Mouse (Mus musculus): ENCODE measurements at regions not wholly inside any gene's neighbourhood (a gene's known extent, or its start where the extent isn't known, plus 50 kb on each side); places are given as distances from the start of the nearest gene placed in this dataset.

DNA sequence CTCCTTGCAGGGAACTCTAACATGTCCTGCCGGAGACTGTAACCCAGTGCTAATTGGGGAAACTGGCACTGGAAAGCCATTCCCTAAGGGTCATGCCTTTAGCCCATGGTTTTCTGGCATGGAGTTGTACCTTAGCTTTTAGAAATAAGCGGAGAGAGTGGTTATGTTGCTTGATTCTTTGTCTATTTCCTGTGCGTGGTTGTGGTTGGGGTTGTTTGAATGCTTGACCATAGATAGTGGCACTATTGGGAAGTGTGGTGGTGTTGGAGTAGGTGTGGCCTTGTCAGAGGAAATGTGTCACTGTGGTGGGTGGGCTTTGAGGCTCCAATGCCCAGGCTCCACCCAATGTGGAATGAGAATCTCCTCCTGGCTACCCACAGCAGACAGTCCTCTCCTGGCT, 289.2 kb upstream of the Chd6 start:
- H3K36me3 ChIP-seq = no peaks in the 10 kb centered on the region
- H3K4me3 ChIP-seq (replicated peaks) = no peak overlapping the region
- H3K9me3 ChIP-seq (replicated peaks) = no peaks in the 10 kb centered on the region
- H3K4me2 ChIP-seq (replicated peaks) = no peak overlapping the region
- H3K27ac ChIP-seq (replicated peaks) = no peak overlapping the region
- WGBS = 86% methylated on average over 3 of the region's 3 CpGs
- ATAC-seq (ENCODE audit: insufficient number of reproducible peaks, low FRiP score, low TSS enrichment, low read depth) = no peak
- no peaks in the 10 kb centered on the region for H3K4me1 ChIP-seq
- H3K27me3 ChIP-seq = no peaks in the 10 kb centered on the region
- H3K9ac ChIP-seq = no peak overlapping the region

DNA sequence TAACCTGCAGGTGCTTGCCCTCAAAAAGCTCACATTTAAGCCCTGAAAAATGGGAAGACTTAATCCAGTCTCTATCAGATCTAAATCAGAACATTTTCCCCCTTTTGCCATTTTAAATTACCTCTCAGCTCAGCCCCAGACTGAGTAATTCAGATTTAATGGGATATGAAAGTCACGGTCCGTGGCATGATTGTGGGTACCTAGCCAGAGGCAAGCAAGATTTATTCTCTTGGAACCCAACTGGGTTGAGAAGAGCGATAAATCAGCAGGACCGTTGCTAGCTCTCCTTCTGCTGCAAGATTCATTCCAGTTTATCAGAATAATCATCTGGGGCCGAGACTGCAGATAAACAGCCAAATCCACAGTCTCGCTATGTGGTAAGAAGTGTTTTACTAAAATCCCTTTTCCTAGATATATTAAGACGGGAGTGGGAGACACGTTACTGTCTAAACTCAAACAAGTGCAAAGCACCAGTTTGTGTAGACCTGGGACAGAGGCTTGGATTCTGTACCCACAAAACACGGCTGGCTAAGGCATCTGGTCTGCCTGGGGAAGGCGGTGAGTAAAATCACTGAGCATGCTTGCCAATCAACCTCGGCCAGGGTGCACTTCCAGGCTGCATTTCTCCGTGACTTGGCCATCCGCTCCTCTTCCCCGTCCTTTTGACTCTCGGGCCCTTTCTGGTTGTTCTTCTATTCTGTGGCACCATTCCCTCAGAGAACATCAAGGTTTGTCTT, 282.2 kb upstream of the Chd6 start:
- Histone ChIP-seq H3K27ac (replicated peaks) (no peak overlapping the region), H3K36me3 (no peaks in the 10 kb centered on the region), H3K4me3 (replicated peaks) (no peak overlapping the region), H3K9ac (no peak overlapping the region), H3K9me3 (replicated peaks) (no peaks in the 10 kb centered on the region), H3K4me2 (replicated peaks) (no peak overlapping the region), H3K4me1 (no peaks in the 10 kb centered on the region), H3K27me3 (no peaks in the 10 kb centered on the region)
- 63% methylated on average over 15 of the region's 15 CpGs for WGBS
- ATAC-seq (ENCODE audit: insufficient number of reproducible peaks, low FRiP score, low TSS enrichment, low read depth) = no peak

DNA sequence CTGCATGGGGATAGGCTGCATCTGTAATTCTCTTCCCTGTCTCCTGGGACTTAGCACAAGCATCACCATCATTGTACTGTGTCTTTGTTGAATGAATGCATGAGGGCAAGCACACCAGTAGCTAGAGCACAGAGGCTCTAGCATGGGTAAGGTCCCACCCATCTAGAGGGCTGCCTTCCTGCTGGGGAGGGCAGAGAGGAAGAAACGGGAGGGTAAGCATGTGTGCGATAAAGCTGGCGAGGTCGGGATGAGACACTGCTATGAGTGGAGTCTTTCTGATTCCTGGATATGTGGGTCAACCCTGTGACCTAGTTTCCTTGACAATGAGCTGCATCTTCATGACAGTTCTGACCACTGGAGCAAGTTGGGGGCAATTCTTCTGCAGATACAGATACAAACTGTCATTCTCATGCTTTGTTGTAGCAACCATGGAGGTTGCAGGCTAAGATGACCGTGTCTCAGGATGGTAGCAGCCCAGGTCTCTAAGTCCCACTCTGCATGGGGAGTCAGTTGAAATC, 280.5 kb upstream of the Chd6 start:
- H3K27ac ChIP-seq (replicated peaks) = no peak overlapping the region
- H3K4me3 ChIP-seq (replicated peaks) = no peak overlapping the region
- no peaks in the 10 kb centered on the region for H3K36me3 ChIP-seq
- H3K27me3 ChIP-seq = no peaks in the 10 kb centered on the region
- ATAC-seq (ENCODE audit: insufficient number of reproducible peaks, low FRiP score, low TSS enrichment, low read depth) = no peak
- H3K9me3 ChIP-seq (replicated peaks) = no peaks in the 10 kb centered on the region
- no peaks in the 10 kb centered on the region for H3K4me1 ChIP-seq
- 69% methylated on average over 5 of the region's 5 CpGs for whole genome bisulfite sequencing
- H3K4me2 ChIP-seq (replicated peaks) = no peak overlapping the region
- no peak overlapping the region for H3K9ac ChIP-seq

DNA sequence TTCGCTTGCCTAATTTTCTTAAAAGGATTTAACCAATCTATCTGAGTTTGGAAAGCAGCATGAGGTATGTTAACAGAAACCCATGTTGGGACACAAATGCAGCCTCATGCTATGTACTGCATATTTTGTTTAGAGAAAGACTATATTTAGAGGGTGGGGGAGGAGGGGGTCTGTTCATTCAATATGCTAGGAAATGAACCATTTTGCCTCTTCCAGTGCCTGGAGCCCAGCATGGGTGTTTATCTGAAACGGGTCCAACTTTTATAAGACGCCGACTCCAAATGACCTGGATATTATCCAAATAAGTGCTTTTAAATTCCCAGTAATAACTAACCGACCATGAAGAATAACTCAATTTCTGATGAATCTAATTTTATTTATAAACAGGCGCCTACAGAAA, 278.2 kb upstream of the Chd6 start:
- WGBS = 59% methylated on average over 6 of the region's 6 CpGs
- Histone ChIP-seq H3K9me3 (replicated peaks) (no peaks in the 10 kb centered on the region), H3K27me3 (no peaks in the 10 kb centered on the region), H3K4me3 (replicated peaks) (no peak overlapping the region), H3K36me3 (no peaks in the 10 kb centered on the region), H3K27ac (replicated peaks) (no peak overlapping the region), H3K9ac (no peak overlapping the region), H3K4me2 (replicated peaks) (no peak overlapping the region), H3K4me1 (no peaks in the 10 kb centered on the region)
- ATAC-seq (ENCODE audit: insufficient number of reproducible peaks, low FRiP score, low TSS enrichment, low read depth) = no peak

DNA sequence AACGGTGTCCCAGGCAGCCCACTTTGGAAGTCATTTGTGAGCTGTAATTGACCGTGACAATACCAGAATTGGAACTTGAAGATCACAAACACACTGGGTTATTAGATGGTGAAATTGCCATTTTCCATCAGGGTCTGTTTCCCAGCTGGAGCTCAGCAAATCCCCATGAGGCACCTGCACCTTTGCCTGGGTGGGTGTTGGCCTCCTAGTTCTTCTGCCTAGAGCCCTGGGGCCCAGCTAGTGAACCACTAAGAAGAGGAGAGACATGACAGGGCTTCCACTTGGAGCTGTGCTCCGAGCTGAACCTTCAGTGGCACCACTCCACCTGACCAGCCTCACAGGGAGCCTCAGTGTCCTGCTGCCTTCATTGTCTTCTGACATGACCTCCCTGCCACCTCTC, 273.5 kb upstream of the Chd6 start:
- Histone ChIP-seq H3K27ac (replicated peaks) (no peak overlapping the region), H3K27me3 (no peaks in the 10 kb centered on the region), H3K9me3 (replicated peaks) (no peaks in the 10 kb centered on the region), H3K4me2 (replicated peaks) (no peak overlapping the region), H3K36me3 (no peaks in the 10 kb centered on the region), H3K9ac (no peak overlapping the region), H3K4me3 (replicated peaks) (no peak overlapping the region), H3K4me1 (no peaks in the 10 kb centered on the region)
- WGBS = 67% methylated on average over 3 of the region's 3 CpGs
- no peak for ATAC-seq (ENCODE audit: insufficient number of reproducible peaks, low FRiP score, low TSS enrichment, low read depth)

DNA sequence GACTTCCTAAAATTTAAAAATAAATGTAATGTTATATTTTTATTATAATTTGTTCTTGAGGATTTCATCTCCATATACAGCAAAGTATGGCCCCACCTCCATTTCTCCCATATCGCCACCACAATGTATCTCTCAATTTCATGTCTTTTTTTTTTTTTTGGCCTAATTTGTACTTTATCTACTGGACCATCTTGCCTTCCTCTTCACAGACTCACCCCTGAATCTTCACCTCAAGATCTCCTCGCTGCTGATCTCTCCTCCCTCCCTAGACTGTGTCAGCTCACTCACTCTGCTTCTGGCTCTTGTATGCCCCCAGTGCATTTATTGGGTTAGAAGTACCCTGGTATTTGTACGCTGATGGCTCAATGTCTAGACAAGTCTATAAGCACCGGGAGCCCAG, 269.4 kb upstream of the Chd6 start:
- Histone ChIP-seq H3K9me3 (replicated peaks) (no peaks in the 10 kb centered on the region), H3K4me2 (replicated peaks) (no peak overlapping the region), H3K27ac (replicated peaks) (no peak overlapping the region), H3K4me3 (replicated peaks) (no peak overlapping the region), H3K27me3 (no peaks in the 10 kb centered on the region), H3K4me1 (no peaks in the 10 kb centered on the region), H3K9ac (no peak overlapping the region), H3K36me3 (no peaks in the 10 kb centered on the region)
- 84% methylated on average over 4 of the region's 4 CpGs for WGBS
- ATAC-seq (ENCODE audit: insufficient number of reproducible peaks, low FRiP score, low TSS enrichment, low read depth) = no peak

DNA sequence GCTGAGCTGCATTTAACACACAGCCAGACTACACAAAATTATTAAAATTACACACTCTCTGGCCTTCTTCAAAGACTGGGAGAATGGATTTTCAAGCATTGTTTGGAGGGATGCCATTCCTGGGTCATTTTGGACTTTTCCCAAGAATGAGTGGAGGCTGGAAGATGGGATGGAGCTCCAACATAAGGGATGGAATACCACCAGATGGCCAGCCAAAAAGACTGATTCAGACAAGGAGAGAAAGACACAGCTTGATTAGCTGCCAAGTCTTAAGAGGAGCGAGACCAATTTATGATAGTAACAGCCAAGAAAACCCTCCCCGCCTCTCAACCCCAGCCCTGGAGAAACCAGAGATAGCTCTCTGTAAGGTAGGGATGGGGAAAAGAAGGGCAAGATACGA, 253.4 kb upstream of the Chd6 start:
- no peak overlapping the region for H3K4me3 ChIP-seq (replicated peaks)
- 59% methylated on average over 3 of the region's 3 CpGs for WGBS
- no peak overlapping the region for H3K4me2 ChIP-seq (replicated peaks)
- 0 out of 2 replicates have a peak, but pooled peaks cover 3% of the 10 kb centered on the region for H3K4me1 ChIP-seq
- no peaks in the 10 kb centered on the region for H3K36me3 ChIP-seq
- no peaks in the 10 kb centered on the region for H3K27me3 ChIP-seq
- no peaks in the 10 kb centered on the region for H3K9me3 ChIP-seq (replicated peaks)
- 0 out of 2 replicates have a peak, but pooled peaks have one; percentile 29 for ATAC-seq (ENCODE audit: insufficient number of reproducible peaks, low FRiP score, low TSS enrichment, low read depth)
- H3K27ac ChIP-seq (replicated peaks) = peak overlapping the region; percentile 71
- H3K9ac ChIP-seq = no peak overlapping the region

DNA sequence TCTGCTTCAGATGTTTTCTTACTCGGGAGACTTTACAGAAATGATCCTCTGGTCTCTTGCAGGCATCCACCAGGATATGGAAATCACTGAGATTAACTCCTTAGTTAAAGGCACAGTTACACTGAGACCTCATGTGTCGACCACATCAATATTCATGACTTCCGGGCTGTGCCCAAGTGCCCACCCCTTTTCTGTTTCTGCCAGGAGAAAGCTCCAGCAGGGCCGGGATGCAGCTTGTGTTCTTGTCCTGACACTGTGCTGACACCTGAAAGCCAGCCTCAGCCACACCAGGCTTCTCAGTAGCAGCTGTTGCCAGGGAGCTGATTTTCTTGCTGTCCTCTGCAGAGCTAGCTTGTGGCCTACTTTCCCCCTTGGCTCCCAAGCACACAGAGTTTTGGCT, 240.2 kb upstream of the Chd6 start:
- H3K27ac ChIP-seq (replicated peaks) = no peak overlapping the region
- no peaks in the 10 kb centered on the region for H3K9me3 ChIP-seq (replicated peaks)
- no peak overlapping the region for H3K4me2 ChIP-seq (replicated peaks)
- H3K27me3 ChIP-seq = no peaks in the 10 kb centered on the region
- H3K9ac ChIP-seq = no peak overlapping the region
- ATAC-seq (ENCODE audit: insufficient number of reproducible peaks, low FRiP score, low TSS enrichment, low read depth) = peak; percentile 29; the same call in 1 of the 2 replicates
- H3K4me3 ChIP-seq (replicated peaks) = no peak overlapping the region
- no peaks in the 10 kb centered on the region for H3K36me3 ChIP-seq
- peaks cover 8% of the 10 kb centered on the region; the same call in 1 of the 2 replicates for H3K4me1 ChIP-seq
- WGBS = 13% methylated on average over 4 of the region's 4 CpGs

DNA sequence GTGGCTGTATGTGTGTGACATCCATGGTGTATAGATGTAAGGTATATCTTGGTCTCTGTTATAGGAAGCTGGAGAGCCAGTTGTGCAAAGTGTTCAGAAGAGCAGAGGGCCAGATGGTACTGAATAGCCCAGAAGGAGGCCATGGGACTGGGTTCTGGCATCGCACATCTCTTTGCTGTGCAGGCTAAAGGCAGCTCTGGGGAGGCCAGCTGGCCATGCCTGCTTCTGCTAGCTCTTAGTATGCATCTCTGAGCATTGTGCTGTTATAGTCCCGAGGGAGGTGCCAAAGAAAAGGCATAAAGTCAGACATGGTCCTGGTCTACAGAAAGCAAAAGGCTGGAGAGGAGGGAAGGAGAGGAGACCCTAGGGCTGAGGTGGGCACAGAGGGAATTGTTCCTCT, 235.1 kb upstream of the Chd6 start:
- H3K4me3 ChIP-seq (replicated peaks) = no peak overlapping the region
- no peak for ATAC-seq (ENCODE audit: insufficient number of reproducible peaks, low FRiP score, low TSS enrichment, low read depth)
- no peak overlapping the region for H3K9ac ChIP-seq
- H3K4me1 ChIP-seq = peaks cover 22% of the 10 kb centered on the region
- H3K27ac ChIP-seq (replicated peaks) = no peak overlapping the region
- H3K9me3 ChIP-seq (replicated peaks) = no peaks in the 10 kb centered on the region
- 78% methylated on average over 2 of the region's 2 CpGs for WGBS
- H3K4me2 ChIP-seq (replicated peaks) = no peak overlapping the region
- H3K27me3 ChIP-seq = peaks cover 4% of the 10 kb centered on the region; the same call in 1 of the 2 replicates
- H3K36me3 ChIP-seq = no peaks in the 10 kb centered on the region

DNA sequence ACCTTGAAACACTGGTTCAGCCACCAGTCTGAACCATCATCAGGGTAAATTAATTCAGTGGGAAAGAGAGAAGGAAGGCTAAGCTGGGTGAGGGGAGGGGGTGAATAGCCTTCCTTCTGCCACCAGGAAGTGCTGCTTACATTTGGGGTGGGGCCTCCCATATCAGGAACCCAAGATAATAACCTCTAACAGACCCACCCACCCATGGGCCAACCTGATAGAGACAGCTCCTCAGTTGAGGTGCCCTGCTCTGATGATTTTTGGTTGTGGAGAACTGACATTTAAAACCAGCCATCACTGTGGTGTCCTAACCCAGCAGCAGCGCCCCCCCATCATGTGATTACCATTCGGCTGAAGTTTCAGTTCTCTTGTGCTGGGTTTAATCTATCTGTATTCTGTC, 233.8 kb upstream of the Chd6 start:
- 75% methylated on average over 2 of the region's 2 CpGs for WGBS
- H3K27ac ChIP-seq (replicated peaks) = no peak overlapping the region
- H3K27me3 ChIP-seq = peaks cover 4% of the 10 kb centered on the region
- H3K9me3 ChIP-seq (replicated peaks) = no peaks in the 10 kb centered on the region
- H3K4me3 ChIP-seq (replicated peaks) = no peak overlapping the region
- H3K4me1 ChIP-seq = peaks cover 17% of the 10 kb centered on the region
- no peak overlapping the region for H3K4me2 ChIP-seq (replicated peaks)
- H3K36me3 ChIP-seq = no peaks in the 10 kb centered on the region
- no peak overlapping the region for H3K9ac ChIP-seq
- ATAC-seq (ENCODE audit: insufficient number of reproducible peaks, low FRiP score, low TSS enrichment, low read depth) = no peak

DNA sequence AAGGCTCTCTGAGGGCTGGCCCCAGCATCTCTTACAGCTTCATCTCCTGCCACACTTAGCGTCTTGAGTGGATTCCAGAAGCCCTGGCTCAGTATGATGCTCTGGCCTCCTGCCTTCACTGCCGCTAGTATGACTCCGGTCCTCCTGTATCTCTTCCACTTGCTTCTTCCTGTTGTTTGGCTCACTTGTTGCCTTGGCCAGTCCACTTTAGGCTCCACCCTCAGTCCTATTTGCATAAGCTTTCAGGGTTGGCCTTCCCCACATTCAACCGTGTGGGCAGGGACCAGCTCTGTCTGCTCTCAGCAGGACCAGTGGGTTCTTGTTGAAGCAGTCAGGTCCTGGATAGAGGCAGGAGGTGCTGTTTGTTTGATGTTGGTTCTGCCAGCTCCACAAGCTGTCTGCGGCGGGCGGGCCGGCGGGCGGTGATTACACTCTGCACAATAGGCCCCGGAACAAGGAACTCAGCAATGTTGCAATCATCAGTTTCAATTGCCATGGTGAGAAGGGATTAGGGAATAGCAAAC, 232.6 kb upstream of the Chd6 start:
- peaks cover 7% of the 10 kb centered on the region for H3K27me3 ChIP-seq
- no peak overlapping the region for H3K9ac ChIP-seq
- peak; percentile 56 for ATAC-seq (ENCODE audit: insufficient number of reproducible peaks, low FRiP score, low TSS enrichment, low read depth)
- no peaks in the 10 kb centered on the region for H3K9me3 ChIP-seq (replicated peaks)
- H3K4me3 ChIP-seq (replicated peaks) = no peak overlapping the region
- H3K36me3 ChIP-seq = no peaks in the 10 kb centered on the region
- H3K4me2 ChIP-seq (replicated peaks) = peak overlapping the region; percentile 24; the same call in 1 of the 2 replicates
- no peak overlapping the region; the same call in 1 of the 2 replicates for H3K27ac ChIP-seq (replicated peaks)
- peaks cover 17% of the 10 kb centered on the region for H3K4me1 ChIP-seq
- 5% methylated on average over 11 of the region's 11 CpGs for WGBS

DNA sequence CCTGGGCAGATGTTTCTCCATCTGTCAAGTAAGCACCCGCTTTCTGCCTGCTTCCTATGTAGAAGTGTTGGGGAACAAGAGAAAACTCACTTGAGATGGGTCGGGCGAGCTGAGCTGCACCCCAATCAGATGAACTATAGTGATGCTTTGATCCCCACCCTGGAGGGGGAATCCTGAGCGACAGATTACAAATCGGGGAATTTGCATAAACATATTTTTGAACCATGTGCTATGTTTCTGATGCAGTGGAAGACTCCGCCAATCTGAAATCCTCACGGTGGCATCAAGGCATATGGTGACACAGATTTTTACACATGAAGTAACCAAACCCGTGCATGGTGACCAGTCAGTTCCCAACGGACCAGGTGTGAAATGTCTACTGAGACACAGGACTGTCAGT, 231.4 kb upstream of the Chd6 start:
- ATAC-seq (ENCODE audit: insufficient number of reproducible peaks, low FRiP score, low TSS enrichment, low read depth) = no peak
- peak overlapping the region; percentile 66 for H3K27ac ChIP-seq (replicated peaks)
- peaks cover 7% of the 10 kb centered on the region for H3K27me3 ChIP-seq
- H3K36me3 ChIP-seq = no peaks in the 10 kb centered on the region
- H3K9ac ChIP-seq = no peak overlapping the region
- no peak overlapping the region for H3K4me3 ChIP-seq (replicated peaks)
- no peaks in the 10 kb centered on the region for H3K9me3 ChIP-seq (replicated peaks)
- H3K4me2 ChIP-seq (replicated peaks) = no peak overlapping the region
- H3K4me1 ChIP-seq = peaks cover 17% of the 10 kb centered on the region
- WGBS = 68% methylated on average over 9 of the region's 9 CpGs
